Mouse (Mus musculus) thymus, postnatal 14 days (tissue): ENCODE measurements around the gene Stk25.

Experiments
- DNase-seq: peaks from one replicate; pipeline ENCODE4 v3.0.0; 2021

Gene Stk25

GRCm38 (mm10) chr1:93668791-93669548 is 10.5 kb upstream of the Stk25 start:
- DNase-seq: peak; percentile 77

- DNase-seq: peak; percentile 53
Measured at GRCm38 (mm10) chr1:93667760-93668400, 9.4 kb upstream of the Stk25 start.

GRCm38 (mm10) chr1:93657025-93657360 is 1.5 kb downstream of the Stk25 start:
- no peak for DNase-seq

GRCm38 (mm10) chr1:93656325-93657024 is 2.0 kb downstream of the Stk25 start:
- DNase-seq: no peak

GRCm38 (mm10) chr1:93654798-93655197 is 3.7 kb downstream of the Stk25 start:
- no peak for DNase-seq

GRCm38 (mm10) chr1:93654275-93654674 is 4.2 kb downstream of the Stk25 start:
- no peak for DNase-seq

GRCm38 (mm10) chr1:93649604-93650172 is 8.8 kb downstream of the Stk25 start:
- no peak for DNase-seq

- no peak for DNase-seq
Measured at GRCm38 (mm10) chr1:93642692-93643091, 15.8 kb downstream of the Stk25 start.

- DNase-seq: no peak
Measured at GRCm38 (mm10) chr1:93641978-93642377, 16.5 kb downstream of the Stk25 start.

GRCm38 (mm10) chr1:93636211-93636897 is 22.1 kb downstream of the Stk25 start:
- DNase-seq: no peak

- peak; percentile 98 for DNase-seq
Measured at GRCm38 (mm10) chr1:93635580-93636192, 22.8 kb downstream of the Stk25 start.

GRCm38 (mm10) chr1:93635091-93635579 is 23.3 kb downstream of the Stk25 start:
- no peak for DNase-seq

GRCm38 (mm10) chr1:93634481-93634891 is 24.0 kb downstream of the Stk25 start:
- DNase-seq: peak; percentile 18

GRCm38 (mm10) chr1:93632723-93633122 is 25.7 kb downstream of the Stk25 start:
- no peak for DNase-seq

- DNase-seq: no peak
Measured at GRCm38 (mm10) chr1:93630796-93631195, 27.7 kb downstream of the Stk25 start.

- DNase-seq: no peak
Measured at GRCm38 (mm10) chr1:93624502-93624901, 34.0 kb downstream of the Stk25 start.

- DNase-seq: no peak
Measured at GRCm38 (mm10) chr1:93618948-93619347, 39.5 kb downstream of the Stk25 start.

GRCm38 (mm10) chr1:93618059-93618748 is 40.3 kb downstream of the Stk25 start:
- no peak for DNase-seq

- DNase-seq: no peak
Measured at GRCm38 (mm10) chr1:93609762-93610161, 48.7 kb downstream of the Stk25 start.

GRCm38 (mm10) chr1:93608696-93609245 is 49.7 kb downstream of the Stk25 start:
- no peak for DNase-seq
